Mouse (Mus musculus) kidney, adult 2 months (tissue): ENCODE results near the gene Limd1. TPM values are rescaled to one million over a fixed set of nuclear protein-coding genes. Genes with fewer than 3 reads are reported as not detected.
A peak's percentile ranks its signal among the peaks of the same experiment; 100 is the strongest.

Experiments
- DNase-seq: peaks from one replicate; pipeline ENCODE4 v3.0.0; 2021
- H3K27ac ChIP-seq: fragments of 200-500 bp; 2 replicates; pipeline ENCODE4 v1.5.1; 2012; ENCODE audit warnings: low read depth, low read length, control low read depth, inconsistent platforms; ENCODE audit not compliant: insufficient read depth
- H3K27me3 ChIP-seq: fragments of 200-500 bp; replicated peaks from 2 replicates; pipeline ENCODE4 v1.6.1; 2012; ENCODE audit warnings: mild to moderate bottlenecking, moderate library complexity, low read length, inconsistent platforms; ENCODE audit not compliant: control insufficient read depth, insufficient read depth
- H3K36me3 ChIP-seq: fragments of 200-500 bp; 2 replicates; pipeline ENCODE4 v1.6.1; 2012; ENCODE audit warnings: mild to moderate bottlenecking, moderate library complexity, low read length, inconsistent platforms; ENCODE audit not compliant: control insufficient read depth, insufficient read depth
- H3K4me1 ChIP-seq: fragments of 200-500 bp; 2 replicates; pipeline ENCODE4 v1.6.1; 2011; ENCODE audit warnings: low read length; ENCODE audit not compliant: control insufficient read depth, insufficient read depth
- H3K4me3 ChIP-seq: fragments of 200-500 bp; 2 replicates; pipeline ENCODE4 v1.5.1; 2011; ENCODE audit warnings: mild to moderate bottlenecking, low read depth, low read length, control low read depth; ENCODE audit not compliant: insufficient read depth
- CTCF ChIP-seq: fragments of 200-500 bp; conservative IDR thresholded peaks from 2 replicates; pipeline ENCODE4 v1.5.1; 2011; ENCODE audit warnings: low read depth, mild to moderate bottlenecking, control low read depth, low read length, moderate library complexity, mixed read lengths; ENCODE audit not compliant: insufficient read depth, insufficient read length
- POLR2A ChIP-seq: fragments of 200-500 bp; IDR thresholded peaks from one replicate; pipeline ENCODE4 v1.6.1; 2011; ENCODE audit warnings: low read depth, low read length, control low read depth
- WGBS: fragments of 180-500 bp; shearing (Covaris S2); methylation state at CpG from one replicate; pipeline ENCODE4 v1.1.7; 2018; 5-methylcytosine and 5-hydroxymethylcytosine counted together
- polyA plus RNA-seq: library from polyadenylated mRNA; depleted of rRNA; stranded (reverse); fragments of >200 nt; gene quantifications from 2 replicates; pipeline ENCODE4 v1.2.3, GENCODE M21; 2012

The Limd1 gene
- polyA plus RNA-seq, 1 experiment = 56.9 TPM

DNA sequence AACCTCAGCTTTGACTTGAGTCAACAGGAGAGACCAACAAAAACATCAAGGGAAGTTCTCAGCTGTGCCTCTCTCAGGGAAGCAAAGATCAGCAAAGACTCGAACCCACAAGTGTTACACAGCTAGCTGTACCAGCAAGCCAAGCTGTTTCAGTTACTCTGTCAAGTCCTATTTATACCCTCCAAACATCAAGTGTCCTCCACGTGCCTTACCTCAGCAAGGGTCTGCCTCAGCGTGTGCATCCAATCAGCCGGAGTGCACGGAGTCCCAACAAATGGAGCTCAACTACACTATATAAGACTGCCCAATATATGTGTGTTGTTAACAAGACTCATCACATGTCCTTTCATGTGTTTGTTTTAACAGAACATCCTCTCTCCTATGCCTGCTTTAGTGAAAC lies 48.0 kb downstream of the Limd1 start:
- H3K36me3 ChIP-seq = no peaks in the 10 kb centered on the region
- no peak for DNase-seq
- WGBS = 80% methylated on average over 5 of the region's 5 CpGs
- H3K4me1 ChIP-seq = peaks cover 6% of the 10 kb centered on the region; the same call in 1 of the 2 replicates
- no peak overlapping the region for H3K4me3 ChIP-seq
- H3K27me3 ChIP-seq = no peaks in the 10 kb centered on the region
- H3K27ac ChIP-seq = no peak overlapping the region
- TF ChIP-seq POLR2A (no peak), CTCF (no peak)

GRCm38 (mm10) chr9:123528087-123528925 lies 49.8 kb downstream of the Limd1 start:
- peak overlapping the region; percentile 99 for H3K27ac ChIP-seq
- H3K36me3 ChIP-seq = no peaks in the 10 kb centered on the region
- no peaks in the 10 kb centered on the region for H3K27me3 ChIP-seq
- peak overlapping the region; percentile 78 for H3K4me3 ChIP-seq
- no peak for DNase-seq
- WGBS = 11% methylated on average over 6 of the region's 6 CpGs
- TF ChIP-seq POLR2A (no peak), CTCF (no peak)
- H3K4me1 ChIP-seq = peaks cover 12% of the 10 kb centered on the region

- Histone ChIP-seq H3K27ac (peak overlapping the region; percentile 99), H3K4me3 (peak overlapping the region; percentile 78), H3K27me3 (no peaks in the 10 kb centered on the region), H3K36me3 (no peaks in the 10 kb centered on the region), H3K4me1 (peaks cover 12% of the 10 kb centered on the region)
- no peak for TF ChIP-seq POLR2A
- TF ChIP-seq CTCF = no peak
- DNase-seq = peak; percentile 68
- WGBS = under 1% methylated on average over 17 of the region's 17 CpGs
Measured at GRCm38 (mm10) chr9:123528926-123529295, 50.4 kb downstream of the Limd1 start.

DNA sequence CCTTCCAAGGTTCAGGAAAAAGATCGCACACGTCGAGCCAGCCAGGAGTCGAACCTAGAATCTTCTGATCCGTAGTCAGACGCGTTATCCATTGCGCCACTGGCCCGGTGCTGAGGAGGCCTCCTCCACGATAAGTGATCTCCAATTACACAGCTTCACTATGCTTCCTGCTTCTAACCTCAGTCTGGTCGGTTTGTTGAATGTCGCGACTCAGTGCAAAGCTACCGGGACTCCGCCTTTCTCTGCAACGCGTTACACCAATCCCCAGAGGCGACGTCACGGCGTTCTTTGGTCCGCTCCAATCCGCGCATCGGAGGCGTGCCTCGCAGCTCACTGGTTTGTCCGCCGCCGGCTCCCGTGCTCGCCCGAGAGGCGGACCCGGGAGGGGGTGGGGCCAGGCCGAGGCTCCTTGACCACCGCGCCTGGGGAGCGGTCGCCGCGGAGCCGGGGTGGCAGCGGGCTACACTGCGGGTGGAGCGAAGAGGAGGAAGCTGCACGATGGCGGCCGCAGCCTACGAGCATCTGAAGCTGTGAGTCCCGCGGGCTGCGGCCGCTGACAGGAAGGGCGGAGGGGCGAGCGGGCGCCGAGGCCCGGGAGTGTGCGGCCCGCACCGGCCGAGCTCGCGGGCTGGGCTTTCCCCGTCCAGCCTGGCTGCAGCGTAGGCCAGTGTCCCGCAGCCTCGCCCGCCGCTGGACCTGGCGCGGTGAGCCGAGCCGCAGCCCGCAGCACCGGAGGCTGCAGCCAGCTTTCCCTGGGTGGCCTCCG lies 51.1 kb downstream of the Limd1 start, which contains the start of gene Sacm1l:
Sacm1l (plus strand) TSS at position 368 of the 766 bp plus-strand sequence.
- Histone ChIP-seq H3K4me3 (peak within 1 kb of the TSS; percentile 92), H3K27me3 (no peaks in the 10 kb centered on the region), H3K4me1 (peaks cover 12% of the 10 kb centered on the region), H3K36me3 (no peaks in the 10 kb centered on the region), H3K27ac (peak within 1 kb of the TSS; percentile 99)
- TF ChIP-seq CTCF (0 out of 2 replicates have a peak, but pooled peaks have one; percentile 8), POLR2A (peak; percentile 67)
- under 1% methylated on average over 76 of the region's 79 CpGs for WGBS
- peak; percentile 100 for DNase-seq

- Histone ChIP-seq H3K27me3 (no peaks in the 10 kb centered on the region), H3K4me1 (peaks cover 12% of the 10 kb centered on the region), H3K36me3 (no peaks in the 10 kb centered on the region), H3K27ac (peak overlapping the region; percentile 78), H3K4me3 (peak overlapping the region; percentile 92)
- under 1% methylated on average over 13 of the region's 13 CpGs for WGBS
- TF ChIP-seq POLR2A (no peak), CTCF (no peak)
- DNase-seq = peak; percentile 28
Measured at GRCm38 (mm10) chr9:123530158-123530475, 51.6 kb downstream of the Limd1 start.

- Histone ChIP-seq H3K4me1 (peaks cover 12% of the 10 kb centered on the region), H3K4me3 (peak overlapping the region; percentile 92), H3K36me3 (no peaks in the 10 kb centered on the region), H3K27me3 (no peaks in the 10 kb centered on the region), H3K27ac (peak overlapping the region; percentile 78)
- no peak for TF ChIP-seq CTCF
- DNase-seq = peak; percentile 62
- WGBS = 8% methylated on average over 11 of the region's 11 CpGs
Measured at GRCm38 (mm10) chr9:123530566-123531130, 52.1 kb downstream of the Limd1 start.

DNA sequence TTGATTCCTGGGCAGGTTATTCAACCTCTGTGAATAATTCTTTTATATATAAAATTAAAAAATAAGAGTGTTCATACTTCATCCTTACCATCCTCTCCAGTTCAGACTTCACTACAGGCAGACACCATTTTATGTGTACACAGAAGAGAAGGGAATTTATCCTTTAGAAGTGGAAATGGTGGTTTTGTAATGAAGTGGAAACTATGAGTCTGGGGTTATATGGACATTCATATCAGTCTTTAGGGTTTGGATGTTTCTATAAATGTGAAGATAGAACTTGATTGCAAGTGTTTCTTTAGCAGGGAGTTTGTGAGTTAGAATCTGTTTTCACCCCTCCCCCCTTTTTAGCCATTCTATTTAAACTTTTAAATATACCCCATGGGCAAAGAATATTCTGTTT lies 52.7 kb downstream of the Limd1 start:
- no peak for TF ChIP-seq POLR2A
- TF ChIP-seq CTCF = no peak
- peaks cover 15% of the 10 kb centered on the region for H3K4me1 ChIP-seq
- H3K27me3 ChIP-seq = no peaks in the 10 kb centered on the region
- H3K4me3 ChIP-seq = peak overlapping the region; percentile 92
- no peaks in the 10 kb centered on the region for H3K36me3 ChIP-seq
- no peak for DNase-seq
- no peak overlapping the region for H3K27ac ChIP-seq
